In the genomic region with DNA sequence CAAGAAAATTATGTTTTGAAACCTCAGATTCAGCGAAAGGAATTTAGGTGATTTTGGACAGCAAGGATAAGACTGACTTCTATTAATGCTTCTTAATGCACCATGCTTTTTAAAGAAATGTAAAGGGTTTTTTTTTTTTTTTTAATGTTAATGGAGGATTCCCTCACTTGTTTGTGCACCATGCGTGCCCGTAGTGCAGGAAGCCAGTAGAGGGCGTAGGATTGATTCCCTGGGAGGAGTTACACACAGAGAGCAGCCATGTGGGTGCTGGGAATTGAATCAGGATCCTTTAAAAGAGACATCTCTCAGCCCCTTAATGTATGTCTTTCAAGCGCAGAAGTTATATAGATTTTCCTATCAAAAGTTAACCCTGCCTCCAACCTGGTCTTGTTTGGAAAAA, we compare ENCODE assay signal across 1 mouse cellular context.
A peak's percentile ranks its signal among the peaks of the same experiment; 100 is the strongest.
TF ChIP-seq lines count a peak whose summit lies in the region.

No protein-coding gene starts in this region.

TF ChIP-seq in MEL, 35 proteins besides CTCF, POLR2A, EP300 and RAD21 (continued from another document):
- no peak for TF ChIP-seq POLR2AphosphoS5 (IDR thresholded peaks at IDR 0.05; ENCODE audit: borderline replicate concordance, low read depth, low read length)
- no peak for TF ChIP-seq NRF1 (IDR thresholded peaks at IDR 0.05; ENCODE audit: insufficient read depth, low read depth, low read length, poor library complexity, severe bottlenecking)
- no peak for TF ChIP-seq JUND (IDR thresholded peaks at IDR 0.05; ENCODE audit: low read depth, low read length)
- no peak for TF ChIP-seq KAT2A (conservative IDR thresholded peaks at IDR 0.05; ENCODE audit: low read depth, low read length)
- no peak for TF ChIP-seq TBP (IDR thresholded peaks at IDR 0.05; ENCODE audit: low read depth, low read length)
- no peak for TF ChIP-seq GATA1 (IDR thresholded peaks at IDR 0.05; ENCODE audit: low read depth, low read length)
- peak; percentile 93 for TF ChIP-seq MYC (IDR thresholded peaks at IDR 0.05; ENCODE audit: low read depth, low read length)
- no peak for TF ChIP-seq UBTF (IDR thresholded peaks at IDR 0.05; ENCODE audit: borderline replicate concordance, insufficient read depth, low read depth, low read length)
- TF ChIP-seq POLR2AphosphoS2 (IDR thresholded peaks at IDR 0.05; ENCODE audit: low read length): no peak
- no peak for TF ChIP-seq RCOR1 (IDR thresholded peaks at IDR 0.05; ENCODE audit: low read depth, low read length)
- no peak for TF ChIP-seq ZC3H11A (IDR thresholded peaks at IDR 0.05; ENCODE audit: low read depth, low read length)
- TF ChIP-seq ZNF384 (IDR thresholded peaks at IDR 0.05; ENCODE audit: low read depth, low read length): peak; percentile 88
- TF ChIP-seq MAX (IDR thresholded peaks at IDR 0.05; ENCODE audit: low read length): peak; percentile 71; the same call in 1 of the 2 replicates
- 0 out of 2 replicates have a peak, but pooled peaks have one; percentile 10 for TF ChIP-seq TCF12 (IDR thresholded peaks at IDR 0.05; ENCODE audit: low read depth, low read length)
- TF ChIP-seq NELFE (IDR thresholded peaks at IDR 0.05; ENCODE audit: low read depth, low read length): no peak
- TF ChIP-seq USF2 (IDR thresholded peaks at IDR 0.05; ENCODE audit: borderline replicate concordance in 1 of 2, insufficient read depth in 1 of 2, low read depth in 1 of 2, low read length in 2 of 2): no peak
- TF ChIP-seq HCFC1 (IDR thresholded peaks at IDR 0.05; ENCODE audit: low read depth, low read length): no peak
- no peak for TF ChIP-seq E2F4 (IDR thresholded peaks at IDR 0.05; ENCODE audit: borderline replicate concordance, low read depth, low read length)
- TF ChIP-seq USF1 (IDR thresholded peaks at IDR 0.05; ENCODE audit: low read depth, low read length): no peak
- TF ChIP-seq ZKSCAN1 (IDR thresholded peaks at IDR 0.05; ENCODE audit: low read depth, low read length): no peak
- TF ChIP-seq MAZ (IDR thresholded peaks at IDR 0.05; ENCODE audit: low read depth, low read length): no peak
- TF ChIP-seq ELF1 (IDR thresholded peaks at IDR 0.05; ENCODE audit: low read depth, low read length): no peak
- TF ChIP-seq CHD2 (IDR thresholded peaks at IDR 0.05; ENCODE audit: low read length): no peak
- no peak for TF ChIP-seq MEF2A (IDR thresholded peaks at IDR 0.05; ENCODE audit: extremely low read depth, insufficient replicate concordance, low read depth, low read length, poor library complexity, severe bottlenecking)
- TF ChIP-seq SIN3A (IDR thresholded peaks at IDR 0.05; ENCODE audit: low read length): peak; percentile 87
- no peak; the same call in 1 of the 2 replicates for TF ChIP-seq SMC3 (IDR thresholded peaks at IDR 0.05; ENCODE audit: low read depth, low read length)
- TF ChIP-seq MXI1 (IDR thresholded peaks at IDR 0.05; ENCODE audit: low read depth, low read length): peak; percentile 93
